Mouse (Mus musculus) hindbrain, embryonic 11.5 days (tissue): Measurements from ENCODE around the gene Gbp4. TPM values are rescaled to one million over a fixed set of nuclear protein-coding genes. Genes with fewer than 3 reads are reported as not detected.
"Not testable (repeated sequence)": the region's sequence is repeated elsewhere in the genome, so short reads cannot be mapped to it uniquely, and the experiment has no call there.

Experiments used
- ATAC-seq: fragments of 200-750 bp; cut with Nextera tagmentation; 2 replicates; pipeline ENCODE4 v1.8.0; 2017; ENCODE audit warnings: mild to moderate bottlenecking, moderate TSS enrichment, moderate library complexity; ENCODE audit not compliant: low FRiP score
- DNase-seq: peaks from one replicate; pipeline ENCODE4 v3.0.0-alpha.2; 2015; ENCODE audit warnings: low spot score
- H3K27ac ChIP-seq: fragments of 300-500 bp; sonication (generic); 2 replicates; pipeline ENCODE4 v1.5.1; 2014; ENCODE audit warnings: mild to moderate bottlenecking, low read depth, low read length
- H3K27me3 ChIP-seq: fragments of 300-500 bp; sonication (generic); 2 replicates; pipeline ENCODE4 v1.6.1; 2014; ENCODE audit warnings: mild to moderate bottlenecking, low read length, moderate library complexity, mixed read lengths; ENCODE audit not compliant: control insufficient read depth, insufficient read depth
- H3K36me3 ChIP-seq: fragments of 300-500 bp; sonication (generic); 2 replicates; pipeline ENCODE4 v1.6.1; 2014; ENCODE audit warnings: mild to moderate bottlenecking, low read length, moderate library complexity, mixed read lengths; ENCODE audit not compliant: control insufficient read depth, insufficient read depth
- H3K4me1 ChIP-seq: fragments of 300-500 bp; sonication (generic); replicated peaks from 2 replicates; pipeline ENCODE4 v1.6.1; 2014; ENCODE audit warnings: low read length, mixed read lengths; ENCODE audit not compliant: control insufficient read depth, insufficient read depth
- H3K4me2 ChIP-seq: fragments of 300-500 bp; sonication (generic); replicated peaks from 2 replicates; pipeline ENCODE4 v1.6.1; 2014; ENCODE audit warnings: mild to moderate bottlenecking, low read depth, low read length
- H3K4me3 ChIP-seq: fragments of 300-500 bp; sonication (generic); 2 replicates; pipeline ENCODE4 v1.5.1; 2014; ENCODE audit warnings: low read depth, low read length
- H3K9ac ChIP-seq: fragments of 300-500 bp; sonication (generic); 2 replicates; pipeline ENCODE4 v1.6.1; 2014; ENCODE audit warnings: low read depth, low read length
- H3K9me3 ChIP-seq: fragments of 300-500 bp; sonication (generic); 2 replicates; pipeline ENCODE4 v1.6.1; 2016; ENCODE audit warnings: low read length; ENCODE audit not compliant: control insufficient read depth
- WGBS: fragments of 180-500 bp; shearing (Covaris S2); extraction: QIAGEN DNeasy Blood & Tissue Kit; methylation state at CpG from one replicate; pipeline ENCODE4 v1.1.7; 2014; 5-methylcytosine and 5-hydroxymethylcytosine counted together
- polyA plus RNA-seq: library from polyadenylated mRNA; unstranded; fragments of >200 nt; fragmentation: Nextera tagmentation; extraction: Ambion mirVana; gene quantifications from 2 replicates; pipeline ENCODE4 v1.2.1, GENCODE M21; 2014

The Gbp4 gene
- 0.35 and 0.39 TPM in 2 replicates for polyA plus RNA-seq

DNA sequence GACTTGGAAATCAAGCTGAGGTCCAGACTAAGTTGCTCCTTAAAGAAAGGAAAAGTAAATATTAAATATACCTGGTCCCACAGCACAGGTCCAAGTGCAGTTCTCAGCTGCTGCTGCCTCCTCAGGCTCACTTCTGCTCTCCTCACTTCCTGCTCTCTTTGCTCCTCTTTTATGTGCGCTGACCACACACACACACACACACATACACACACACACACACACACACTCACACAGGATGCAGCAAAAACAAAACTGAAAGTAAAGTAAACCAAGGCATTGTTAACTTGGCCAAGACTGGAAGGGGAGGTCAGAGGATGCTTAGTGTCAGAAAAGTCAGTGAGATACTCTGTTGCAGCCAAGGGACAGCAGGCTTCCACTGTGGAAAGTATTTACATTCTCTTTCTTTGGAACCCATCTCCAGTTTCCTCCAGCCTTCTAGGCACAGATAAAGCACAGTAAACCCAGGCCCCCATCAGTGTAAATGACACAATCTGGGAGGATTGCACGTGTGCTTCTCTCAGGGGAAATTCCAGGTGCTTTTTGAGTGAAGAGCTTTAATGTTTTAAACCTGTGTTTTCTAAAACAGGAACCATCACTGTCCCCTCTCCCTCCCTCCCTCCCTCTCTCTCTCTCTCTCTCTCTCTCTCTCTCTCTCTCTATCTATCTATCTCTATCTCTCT, at the start of gene Gbp4, which contains the start of the genes Gbp9 and Gbp8:
Gbp4 (minus strand) TSS at position 178 of the 680 bp plus-strand sequence.
Gbp9 (minus strand) TSS at position 131 of the 680 bp plus-strand sequence.
Gbp8 (minus strand) TSS at position 132 of the 680 bp plus-strand sequence.
- not testable (repeated sequence) for H3K36me3 ChIP-seq, DNase-seq, H3K4me2 ChIP-seq, H3K4me1 ChIP-seq, H3K4me3 ChIP-seq, H3K27ac ChIP-seq, H3K9me3 ChIP-seq, H3K27me3 ChIP-seq, H3K9ac ChIP-seq, ATAC-seq
- WGBS = 11% methylated on average over 2 of the region's 2 CpGs

DNA sequence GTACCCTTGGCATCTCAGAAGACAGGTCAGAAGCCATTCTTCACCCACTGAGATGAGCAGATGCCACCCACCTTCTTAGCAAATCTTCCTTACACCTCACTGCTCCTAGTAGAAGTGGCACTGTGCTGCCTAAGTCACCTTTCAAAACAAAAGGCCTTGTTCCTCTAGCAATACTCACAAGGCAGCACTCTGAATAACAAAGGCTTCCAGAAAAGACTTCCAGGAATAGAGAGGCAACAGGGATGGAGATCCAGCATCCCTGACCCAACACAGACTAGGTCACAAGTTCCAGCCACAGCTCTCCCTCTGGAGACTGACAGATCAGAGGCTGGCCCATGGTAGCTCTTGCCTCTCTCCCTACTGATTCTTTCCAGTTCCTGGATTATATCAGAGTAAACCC, 42.1 kb upstream of the Gbp4 start:
- H3K27ac ChIP-seq = no peak overlapping the region
- no peaks in the 10 kb centered on the region for H3K36me3 ChIP-seq
- DNase-seq (no peak), ATAC-seq (no peak)
- no peak overlapping the region for H3K4me2 ChIP-seq
- no peaks in the 10 kb centered on the region for H3K9me3 ChIP-seq
- no peaks in the 10 kb centered on the region for H3K4me1 ChIP-seq
- no peak overlapping the region for H3K4me3 ChIP-seq
- H3K27me3 ChIP-seq = no peaks in the 10 kb centered on the region
- no peak overlapping the region for H3K9ac ChIP-seq

DNA sequence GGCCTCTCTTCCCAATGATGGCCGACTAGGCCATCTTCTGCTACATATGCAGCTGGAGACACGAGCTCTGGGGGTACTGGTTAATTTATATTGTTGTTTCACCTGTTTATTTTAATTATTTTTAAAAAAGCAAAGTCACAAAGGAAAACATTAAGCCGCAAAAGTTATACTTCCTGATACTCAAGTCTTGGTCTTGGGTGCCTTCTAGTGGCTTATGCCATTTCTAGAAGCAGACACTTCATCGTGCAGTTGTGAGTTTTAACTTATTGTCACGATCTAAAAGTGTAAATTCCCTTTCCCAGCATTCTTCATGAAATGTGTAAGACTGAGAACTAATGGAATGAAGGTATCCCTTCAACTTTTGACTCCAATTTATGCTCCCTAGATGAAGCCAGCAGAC, 17.2 kb upstream of the Gbp4 start:
- Histone ChIP-seq H3K4me1 (no peaks in the 10 kb centered on the region), H3K9ac (no peak overlapping the region), H3K36me3 (no peaks in the 10 kb centered on the region), H3K27ac (no peak overlapping the region), H3K4me3 (no peak overlapping the region), H3K9me3 (no peaks in the 10 kb centered on the region), H3K4me2 (no peak overlapping the region), H3K27me3 (no peaks in the 10 kb centered on the region)
- no peak for ATAC-seq
- no peak for DNase-seq
- WGBS = 89% methylated on average over 5 of the region's 5 CpGs

DNA sequence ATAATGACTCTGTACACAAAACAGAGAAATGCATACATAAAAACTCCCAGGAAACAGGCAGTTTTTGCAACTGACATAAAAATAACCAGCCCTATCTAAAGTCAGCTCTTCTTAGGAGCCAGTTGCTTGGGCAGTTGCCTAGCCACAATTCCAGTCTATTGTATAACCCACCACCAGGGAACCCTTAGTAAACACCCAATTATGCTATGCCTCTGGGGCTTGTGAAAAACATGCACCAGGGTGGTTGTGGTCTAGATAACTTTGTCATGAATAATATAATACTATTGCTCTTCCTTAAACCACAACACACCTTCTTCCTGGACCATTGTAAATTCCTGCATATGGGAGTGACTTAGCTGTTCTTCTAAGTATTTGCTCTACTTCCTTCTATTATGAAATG, 14.7 kb upstream of the Gbp4 start:
- no peaks in the 10 kb centered on the region for H3K36me3 ChIP-seq
- no peak overlapping the region for H3K4me3 ChIP-seq
- H3K27me3 ChIP-seq = no peaks in the 10 kb centered on the region
- H3K9ac ChIP-seq = no peak overlapping the region
- no peak overlapping the region for H3K4me2 ChIP-seq
- H3K9me3 ChIP-seq = no peaks in the 10 kb centered on the region
- no peak for DNase-seq
- ATAC-seq = no peak
- H3K4me1 ChIP-seq = no peaks in the 10 kb centered on the region
- no peak overlapping the region for H3K27ac ChIP-seq

DNA sequence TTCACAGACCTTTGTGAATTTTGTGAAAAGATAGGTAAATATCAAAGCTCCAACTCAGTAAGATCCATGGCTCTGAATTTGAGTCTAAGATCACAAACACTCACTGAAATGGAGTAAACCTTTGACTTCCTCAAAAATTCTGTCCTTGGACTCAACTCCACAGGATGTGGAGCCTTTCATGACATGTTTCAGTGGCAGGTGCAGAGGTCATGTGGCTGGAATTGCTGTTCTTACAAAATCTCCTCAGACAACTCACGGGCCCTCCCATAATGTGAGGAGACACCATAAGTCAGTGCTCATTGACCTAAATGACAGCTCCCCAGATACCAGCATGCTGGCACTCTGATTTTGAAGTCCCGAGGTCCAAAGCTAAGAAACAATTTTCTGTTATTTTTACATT, 8.7 kb upstream of the Gbp4 start:
- H3K9ac ChIP-seq, H3K4me2 ChIP-seq, H3K36me3 ChIP-seq, H3K27ac ChIP-seq, H3K9me3 ChIP-seq, H3K4me1 ChIP-seq, H3K4me3 ChIP-seq, ATAC-seq, H3K27me3 ChIP-seq, DNase-seq: not testable (repeated sequence)
- 68% methylated on average over 2 of the region's 2 CpGs for WGBS

DNA sequence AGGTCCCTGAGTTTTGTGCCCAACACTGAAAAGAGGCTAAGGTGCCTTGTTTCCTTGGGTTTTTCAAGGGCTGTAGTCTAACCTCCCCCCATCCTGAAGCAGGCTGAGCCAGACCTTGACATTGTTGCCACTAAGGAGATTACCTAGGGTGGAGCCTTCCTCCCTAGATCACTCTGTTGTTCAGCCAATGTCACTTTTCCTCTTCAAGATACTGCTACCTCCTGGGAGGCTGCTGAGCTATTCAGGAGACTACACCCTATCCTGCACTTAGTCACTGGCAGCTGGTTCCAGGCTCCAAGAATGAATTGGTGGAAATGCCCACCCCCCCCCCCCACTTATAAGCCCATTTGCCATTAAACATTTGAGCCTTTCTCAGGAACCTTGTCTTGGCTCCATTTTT, 7.1 kb upstream of the Gbp4 start:
- Histone ChIP-seq H3K9me3 (no peaks in the 10 kb centered on the region), H3K4me2 (no peak overlapping the region), H3K27me3 (no peaks in the 10 kb centered on the region), H3K4me3 (no peak overlapping the region), H3K9ac (no peak overlapping the region), H3K4me1 (no peaks in the 10 kb centered on the region), H3K36me3 (no peaks in the 10 kb centered on the region), H3K27ac (no peak overlapping the region)
- DNase-seq (no peak), ATAC-seq (no peak)

DNA sequence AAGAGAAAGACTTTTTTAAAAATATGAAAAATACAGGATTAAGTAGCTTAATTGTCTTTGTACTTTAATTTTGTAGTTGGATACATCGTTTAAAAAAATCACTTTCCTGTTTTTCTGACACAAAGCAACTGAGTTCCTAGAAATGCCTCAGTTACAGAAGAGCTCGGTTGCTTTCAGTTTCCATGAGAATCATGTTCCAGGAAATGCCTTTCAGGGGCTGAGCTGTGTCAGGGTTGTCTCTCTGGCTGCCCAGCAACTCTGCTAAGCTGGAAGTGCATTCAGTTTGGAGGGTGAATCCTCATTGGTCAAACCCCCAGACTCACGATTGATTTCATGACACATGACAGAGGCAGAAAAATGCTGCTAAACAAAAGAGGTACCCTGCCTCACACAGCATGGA, 6.3 kb upstream of the Gbp4 start:
- not testable (repeated sequence) for H3K4me3 ChIP-seq, H3K9me3 ChIP-seq, H3K4me1 ChIP-seq, H3K4me2 ChIP-seq, DNase-seq, H3K27me3 ChIP-seq, H3K36me3 ChIP-seq, H3K27ac ChIP-seq, ATAC-seq, H3K9ac ChIP-seq
- WGBS = 55% methylated on average over 3 of the region's 3 CpGs

DNA sequence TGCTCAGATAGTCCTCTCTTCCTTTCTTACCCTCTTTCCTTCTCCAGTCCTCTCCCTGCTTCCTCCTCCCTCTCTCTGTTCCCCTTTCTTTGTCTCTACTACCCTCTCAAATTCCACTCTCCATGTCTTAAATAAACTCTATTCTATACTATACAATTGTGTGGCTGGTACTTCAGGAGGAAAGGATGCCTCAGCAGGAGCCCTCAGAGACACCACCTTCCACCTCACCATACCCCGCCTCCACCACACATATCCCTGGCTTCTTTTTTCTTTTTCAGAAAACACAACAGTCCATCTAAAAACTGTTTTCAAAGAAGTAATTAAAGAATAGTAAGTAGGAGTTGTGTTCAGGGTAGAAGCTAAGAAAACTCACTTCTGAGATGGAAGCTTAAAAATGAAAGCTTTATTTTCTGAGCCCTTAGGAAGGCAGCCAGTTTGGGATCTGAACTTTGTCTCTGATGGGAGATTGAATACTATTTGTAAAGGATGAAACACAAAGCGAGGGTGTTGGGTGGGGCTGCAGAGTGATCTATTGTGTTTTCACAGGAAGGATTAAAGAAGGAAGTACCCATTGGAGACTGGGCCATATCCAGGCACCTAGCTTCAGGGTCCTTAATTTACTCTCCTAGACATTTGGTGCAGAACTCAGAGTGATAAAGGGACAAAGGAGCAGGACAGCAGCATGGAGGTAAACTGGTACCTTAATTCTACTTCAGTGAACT, 864 bp upstream of the Gbp4 start:
- not testable (repeated sequence) for H3K4me1 ChIP-seq, H3K4me3 ChIP-seq, H3K4me2 ChIP-seq, DNase-seq, H3K36me3 ChIP-seq, ATAC-seq, H3K27me3 ChIP-seq, H3K9me3 ChIP-seq, H3K27ac ChIP-seq, H3K9ac ChIP-seq
- 45% methylated on average over 2 of the region's 2 CpGs for WGBS

DNA sequence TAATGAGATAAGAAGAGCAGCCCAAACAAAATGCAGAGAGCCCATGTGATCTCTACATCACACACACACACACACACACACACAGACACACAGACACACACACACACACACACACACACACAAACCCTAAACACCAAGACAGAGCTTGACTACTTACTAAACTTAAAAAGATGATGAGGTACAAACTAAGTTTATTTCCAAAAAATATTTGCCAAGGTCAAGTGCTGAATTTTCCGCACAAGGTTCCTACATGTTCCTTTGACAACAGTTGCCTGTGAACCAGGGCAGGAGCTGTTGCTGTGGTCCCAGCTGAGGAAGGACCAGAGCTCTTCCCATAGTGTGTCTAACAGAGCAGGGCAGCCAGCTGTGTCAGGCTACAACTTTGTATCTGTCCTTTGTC, 480 bp downstream of the Gbp4 start:
- 91% methylated on average over 1 of the region's 1 CpGs for WGBS
- no peak for ATAC-seq
- no peak for DNase-seq
- H3K9ac ChIP-seq = no peak overlapping the region
- H3K9me3 ChIP-seq = no peaks in the 10 kb centered on the region
- no peak overlapping the region for H3K4me2 ChIP-seq
- H3K27ac ChIP-seq = no peak overlapping the region
- no peak overlapping the region for H3K4me3 ChIP-seq
- no peaks in the 10 kb centered on the region for H3K36me3 ChIP-seq
- H3K27me3 ChIP-seq = no peaks in the 10 kb centered on the region
- H3K4me1 ChIP-seq = no peaks in the 10 kb centered on the region
